Mouse (Mus musculus) lung, embryonic 16.5 days (tissue): ENCODE measurements around the gene Snx32. TPM values are rescaled to one million over a fixed set of nuclear protein-coding genes. Genes with fewer than 3 reads are reported as not detected.

Source experiments
- ATAC-seq: fragments of 200-750 bp; cut with Nextera tagmentation; 2 replicates; pipeline ENCODE4 v1.8.0; 2017; ENCODE audit warnings: low read depth, mild to moderate bottlenecking, moderate library complexity
- H3K27ac ChIP-seq: fragments of 300-500 bp; sonication (generic); 2 replicates; pipeline ENCODE4 v1.5.1; 2014; ENCODE audit warnings: mild to moderate bottlenecking, control low read depth, low read length
- H3K27me3 ChIP-seq: fragments of 300-500 bp; sonication (generic); 2 replicates; pipeline ENCODE4 v1.6.1; 2014; ENCODE audit warnings: low read depth, low read length, mixed read lengths; ENCODE audit not compliant: control insufficient read depth, insufficient read depth
- H3K36me3 ChIP-seq: fragments of 300-500 bp; sonication (generic); 2 replicates; pipeline ENCODE4 v1.6.1; 2014; ENCODE audit warnings: low read length; ENCODE audit not compliant: control insufficient read depth, insufficient read depth
- H3K4me1 ChIP-seq: fragments of 300-500 bp; sonication (generic); replicated peaks from 2 replicates; pipeline ENCODE4 v1.6.1; 2014; ENCODE audit warnings: low read length, mixed read lengths; ENCODE audit not compliant: control insufficient read depth, insufficient read depth
- H3K4me2 ChIP-seq: fragments of 300-500 bp; sonication (generic); 2 replicates; pipeline ENCODE4 v1.6.1; 2014; ENCODE audit warnings: low read depth, low read length, control low read depth
- H3K4me3 ChIP-seq: fragments of 300-500 bp; sonication (generic); 2 replicates; pipeline ENCODE4 v1.5.1; 2014; ENCODE audit warnings: mild to moderate bottlenecking, low read length, control low read depth
- H3K9ac ChIP-seq: fragments of 300-500 bp; sonication (generic); 2 replicates; pipeline ENCODE4 v1.6.1; 2014; ENCODE audit warnings: low read length, control low read depth
- H3K9me3 ChIP-seq: fragments of 300-500 bp; sonication (generic); 2 replicates; pipeline ENCODE4 v1.6.1; 2016; ENCODE audit warnings: low read length; ENCODE audit not compliant: control insufficient read depth
- WGBS: fragments of 180-500 bp; shearing (Covaris S2); extraction: QIAGEN DNeasy Blood & Tissue Kit; methylation state at CpG from one replicate; pipeline ENCODE4 v1.1.7; 2014; 5-methylcytosine and 5-hydroxymethylcytosine counted together
- polyA plus RNA-seq: library from polyadenylated mRNA; unstranded; fragments of >200 nt; fragmentation: Nextera tagmentation; extraction: Ambion mirVana; gene quantifications from 2 replicates; pipeline ENCODE4 v1.2.1, GENCODE M21; 2015

The Snx32 gene
- polyA plus RNA-seq, 1 experiment from 2014 or later = 7.4 TPM

- WGBS = 77% methylated on average over 4 of the region's 4 CpGs
- H3K9ac ChIP-seq = no peak overlapping the region
- no peak overlapping the region for H3K4me3 ChIP-seq
- H3K27me3 ChIP-seq = no peaks in the 10 kb centered on the region
- peak overlapping the region; percentile 83 for H3K27ac ChIP-seq
- H3K4me1 ChIP-seq = peaks cover 46% of the 10 kb centered on the region
- H3K36me3 ChIP-seq = peaks cover 19% of the 10 kb centered on the region
- H3K9me3 ChIP-seq = no peaks in the 10 kb centered on the region
- no peak for ATAC-seq
- H3K4me2 ChIP-seq = peak overlapping the region; percentile 22; the same call in 1 of the 2 replicates
Observed at GRCm38 (mm10) chr19:5486771-5487170, 23.6 kb downstream of the Snx32 start.

DNA sequence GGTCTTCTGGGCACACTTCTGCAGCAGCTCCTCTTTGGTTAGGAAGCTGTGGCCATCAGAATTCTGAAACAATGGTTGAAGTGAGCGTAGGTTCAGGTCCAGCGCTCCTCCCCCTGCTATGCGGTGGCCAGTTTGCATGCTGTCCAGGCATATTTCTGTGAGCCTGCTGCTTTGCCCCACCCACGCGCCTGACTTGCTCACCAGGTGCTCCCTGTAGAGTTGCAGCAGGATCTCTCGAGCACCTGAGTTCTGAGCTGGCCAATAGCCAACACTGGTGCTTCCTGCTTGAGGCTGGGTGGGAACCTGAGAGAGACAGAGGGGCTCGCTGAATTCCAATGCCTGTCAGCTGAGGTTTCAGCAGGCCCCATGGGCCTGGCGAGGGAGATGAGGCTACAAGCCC lies 24.1 kb downstream of the Snx32 start:
- H3K4me3 ChIP-seq = no peak overlapping the region; the same call in 1 of the 2 replicates
- ATAC-seq = no peak
- peaks cover 45% of the 10 kb centered on the region for H3K4me1 ChIP-seq
- H3K27me3 ChIP-seq = no peaks in the 10 kb centered on the region
- peak overlapping the region; percentile 24; the same call in 1 of the 2 replicates for H3K9ac ChIP-seq
- peaks cover 24% of the 10 kb centered on the region for H3K36me3 ChIP-seq
- H3K27ac ChIP-seq = peak overlapping the region; percentile 83
- 59% methylated on average over 8 of the region's 8 CpGs for WGBS
- peak overlapping the region; percentile 22; the same call in 1 of the 2 replicates for H3K4me2 ChIP-seq
- no peaks in the 10 kb centered on the region for H3K9me3 ChIP-seq

- no peak for ATAC-seq
- Histone ChIP-seq H3K4me3 (no peak overlapping the region), H3K27ac (peak overlapping the region; percentile 83), H3K27me3 (no peaks in the 10 kb centered on the region), H3K9ac (peak overlapping the region; percentile 24; the same call in 1 of the 2 replicates), H3K4me2 (no peak overlapping the region), H3K9me3 (no peaks in the 10 kb centered on the region), H3K36me3 (peaks cover 27% of the 10 kb centered on the region), H3K4me1 (peaks cover 45% of the 10 kb centered on the region)
- WGBS = 91% methylated on average over 7 of the region's 7 CpGs
Observed at GRCm38 (mm10) chr19:5485821-5486220, 24.5 kb downstream of the Snx32 start.

DNA sequence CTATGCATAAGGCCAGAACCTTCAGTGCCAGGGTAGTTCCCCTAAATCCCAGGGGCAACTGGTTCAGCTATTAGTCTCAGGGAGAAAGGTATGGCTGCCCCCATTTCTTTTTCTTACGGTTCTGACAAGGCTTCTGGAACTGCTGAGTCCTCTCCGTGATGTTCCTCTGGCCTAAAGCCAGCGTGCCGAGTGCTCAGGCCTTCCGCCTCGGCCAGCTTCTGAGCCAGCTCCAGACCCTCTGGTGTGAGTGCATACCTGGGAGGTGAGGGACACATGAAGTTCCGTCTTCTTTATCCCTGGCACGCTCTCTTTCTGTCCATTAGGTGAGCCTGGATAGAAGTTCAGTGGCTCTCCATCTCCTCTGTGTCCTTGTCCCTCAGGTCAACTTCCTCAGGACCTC lies 25.0 kb downstream of the Snx32 start:
- peaks cover 27% of the 10 kb centered on the region for H3K36me3 ChIP-seq
- peak overlapping the region; percentile 83 for H3K27ac ChIP-seq
- ATAC-seq = no peak
- no peaks in the 10 kb centered on the region for H3K27me3 ChIP-seq
- no peaks in the 10 kb centered on the region for H3K9me3 ChIP-seq
- peaks cover 45% of the 10 kb centered on the region for H3K4me1 ChIP-seq
- no peak overlapping the region for H3K4me2 ChIP-seq
- no peak overlapping the region for H3K4me3 ChIP-seq
- H3K9ac ChIP-seq = 0 out of 2 replicates have a peak overlapping the region, but pooled peaks have one; percentile 7
- WGBS = 67% methylated on average over 8 of the region's 8 CpGs

DNA sequence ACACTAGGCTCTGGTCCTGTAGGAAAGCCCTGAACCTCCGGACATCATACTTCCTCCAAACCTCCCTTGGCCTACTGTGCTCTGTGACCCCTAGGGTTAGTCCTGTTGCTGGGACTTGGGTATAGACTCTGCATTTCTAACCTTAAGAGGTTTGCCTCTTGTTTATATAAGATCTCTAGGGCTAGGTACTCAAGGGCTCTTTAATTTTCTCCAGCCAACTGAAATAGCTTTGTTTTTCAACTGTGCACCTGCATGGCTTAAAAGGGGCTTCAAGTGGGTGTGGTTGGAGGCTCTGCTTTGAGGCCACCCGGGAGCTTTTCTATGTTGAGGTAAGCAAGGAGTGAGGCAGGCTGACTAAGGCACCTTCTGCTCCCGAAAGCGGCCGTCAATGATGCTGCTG lies 25.8 kb downstream of the Snx32 start:
- Histone ChIP-seq H3K27ac (peak overlapping the region; percentile 83), H3K9me3 (no peaks in the 10 kb centered on the region), H3K9ac (0 out of 2 replicates have a peak overlapping the region, but pooled peaks have one; percentile 6), H3K4me3 (no peak overlapping the region), H3K27me3 (no peaks in the 10 kb centered on the region), H3K36me3 (peaks cover 33% of the 10 kb centered on the region), H3K4me1 (peaks cover 40% of the 10 kb centered on the region), H3K4me2 (no peak overlapping the region)
- no peak for ATAC-seq
- WGBS = 64% methylated on average over 5 of the region's 5 CpGs

- Histone ChIP-seq H3K9me3 (no peaks in the 10 kb centered on the region), H3K4me1 (peaks cover 40% of the 10 kb centered on the region), H3K4me2 (no peak overlapping the region), H3K27me3 (no peaks in the 10 kb centered on the region), H3K27ac (peak overlapping the region; percentile 83; the same call in 1 of the 2 replicates), H3K36me3 (peaks cover 40% of the 10 kb centered on the region), H3K9ac (no peak overlapping the region), H3K4me3 (no peak overlapping the region)
- 89% methylated on average over 19 of the region's 19 CpGs for WGBS
- ATAC-seq = no peak
Observed at GRCm38 (mm10) chr19:5483386-5484359, 26.7 kb downstream of the Snx32 start.

- Histone ChIP-seq H3K9ac (no peak overlapping the region), H3K4me2 (no peak overlapping the region), H3K9me3 (no peaks in the 10 kb centered on the region), H3K4me1 (peaks cover 29% of the 10 kb centered on the region), H3K4me3 (no peak overlapping the region), H3K36me3 (peaks cover 41% of the 10 kb centered on the region), H3K27ac (no peak overlapping the region), H3K27me3 (no peaks in the 10 kb centered on the region)
- ATAC-seq = no peak
- WGBS = 87% methylated on average over 10 of the region's 10 CpGs
Observed at GRCm38 (mm10) chr19:5481398-5481797, 28.9 kb downstream of the Snx32 start.

DNA sequence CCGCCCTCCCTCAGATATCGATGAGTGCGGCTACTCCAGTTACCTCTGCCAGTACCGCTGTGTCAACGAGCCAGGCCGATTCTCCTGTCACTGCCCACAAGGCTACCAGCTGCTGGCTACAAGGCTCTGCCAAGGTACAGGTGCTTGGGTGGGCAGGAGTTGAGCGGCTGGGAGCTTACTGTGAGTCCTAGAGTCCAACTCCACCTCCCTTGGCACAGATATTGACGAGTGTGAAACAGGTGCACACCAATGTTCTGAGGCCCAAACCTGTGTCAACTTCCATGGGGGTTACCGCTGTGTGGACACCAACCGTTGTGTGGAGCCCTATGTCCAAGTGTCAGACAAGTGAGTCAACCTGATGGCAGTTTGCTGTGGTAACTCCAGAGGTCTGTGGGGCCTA lies 30.3 kb downstream of the Snx32 start:
- H3K9me3 ChIP-seq = no peaks in the 10 kb centered on the region
- H3K9ac ChIP-seq = no peak overlapping the region
- no peaks in the 10 kb centered on the region for H3K27me3 ChIP-seq
- peaks cover 25% of the 10 kb centered on the region for H3K4me1 ChIP-seq
- H3K4me3 ChIP-seq = no peak overlapping the region
- 84% methylated on average over 10 of the region's 10 CpGs for WGBS
- no peak for ATAC-seq
- H3K4me2 ChIP-seq = no peak overlapping the region
- H3K36me3 ChIP-seq = peaks cover 39% of the 10 kb centered on the region
- no peak overlapping the region for H3K27ac ChIP-seq

GRCm38 (mm10) chr19:5477668-5478300 lies 32.6 kb downstream of the Snx32 start:
- Histone ChIP-seq H3K27me3 (no peaks in the 10 kb centered on the region), H3K4me1 (peaks cover 16% of the 10 kb centered on the region), H3K9ac (no peak overlapping the region), H3K27ac (no peak overlapping the region), H3K4me2 (no peak overlapping the region), H3K4me3 (no peak overlapping the region), H3K9me3 (no peaks in the 10 kb centered on the region), H3K36me3 (peaks cover 29% of the 10 kb centered on the region)
- WGBS = 86% methylated on average over 18 of the region's 18 CpGs
- no peak for ATAC-seq
